ENCODE assay signal across 8 mouse cellular contexts in the genomic region with DNA sequence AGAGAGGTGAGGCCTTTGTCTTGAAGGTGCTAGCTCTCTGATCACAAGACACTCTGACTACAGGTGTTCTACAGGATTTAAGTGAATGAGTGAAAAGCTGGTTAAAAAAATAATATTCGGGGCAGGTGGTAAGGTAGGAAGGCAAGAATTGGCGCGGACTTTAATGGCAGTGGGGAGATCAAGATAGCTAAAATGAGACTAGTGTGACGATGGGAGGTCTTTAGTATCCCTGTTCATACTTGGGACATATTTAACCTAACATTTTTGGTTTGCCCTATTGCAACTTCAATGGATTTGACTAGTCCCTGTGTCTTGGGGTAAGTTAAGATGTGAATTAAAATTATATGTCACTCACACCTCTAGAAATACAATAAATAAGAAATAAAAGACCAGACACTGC. TPM values are rescaled to one million over a fixed set of nuclear protein-coding genes. Genes with fewer than 3 reads are reported as not detected.
DNase-seq lines count a peak whose midpoint lies in the region; ATAC-seq and TF ChIP-seq lines count a peak whose summit lies in the region.

No protein-coding gene starts in this region.

- H3K4me3 ChIP-seq in heart, adult 2 months: peak overlapping the region; percentile 87; the same call in 1 of the 2 replicates
- peak overlapping the region; percentile 97 for H3K4me3 ChIP-seq in E14TG2a.4 (replicated peaks; ENCODE audit: low read length)
- peak overlapping the region; percentile 50 for H3K4me3 ChIP-seq in forebrain, embryonic 15.5 days
- peak overlapping the region; percentile 86 for H3K4me3 ChIP-seq in liver, embryonic 15.5 days (replicated peaks)

- no peak for DNase-seq in heart, adult 2 months
- no peak for DNase-seq in heart, adult 8-10 months (ENCODE audit: low spot score)
- no peak for DNase-seq in spleen, postnatal 10 days (ENCODE audit: low spot score in 2 of 2)
- DNase-seq in testis, postnatal 14 days (ENCODE audit: low spot score): no peak
- DNase-seq in spleen, postnatal 14 days (ENCODE audit: low spot score in 2 of 2): no peak

- 0 out of 2 replicates have a peak, but pooled peaks have one; percentile 0 for ATAC-seq in forebrain, embryonic 15.5 days (replicated peaks)
- ATAC-seq in liver, embryonic 15.5 days (ENCODE audit: insufficient read depth): no peak

- peaks cover 2% of the 10 kb centered on the region for H3K4me1 ChIP-seq in heart, adult 2 months (ENCODE audit: control insufficient read depth, insufficient read depth, low read length)
- H3K4me1 ChIP-seq in E14TG2a.4 (replicated peaks; ENCODE audit: low read depth, low read length): peaks cover 72% of the 10 kb centered on the region
- peaks cover 31% of the 10 kb centered on the region for H3K4me1 ChIP-seq in forebrain, embryonic 15.5 days
- H3K4me1 ChIP-seq in liver, embryonic 15.5 days (replicated peaks): peaks cover 58% of the 10 kb centered on the region

- peak overlapping the region; percentile 96 for H3K27ac ChIP-seq in heart, adult 2 months
- peak overlapping the region; percentile 83 for H3K27ac ChIP-seq in forebrain, embryonic 15.5 days (replicated peaks)
- H3K27ac ChIP-seq in liver, embryonic 15.5 days (replicated peaks): peak overlapping the region; percentile 79

- H3K27me3 ChIP-seq in heart, adult 2 months (ENCODE audit: control insufficient read depth, insufficient read depth, low read length): no peaks in the 10 kb centered on the region
- H3K27me3 ChIP-seq in E14TG2a.4 (ENCODE audit: insufficient read depth, low read length): no peaks in the 10 kb centered on the region
- no peaks in the 10 kb centered on the region for H3K27me3 ChIP-seq in forebrain, embryonic 15.5 days
- no peaks in the 10 kb centered on the region for H3K27me3 ChIP-seq in liver, embryonic 15.5 days

- 25% methylated on average over 4 of the region's 4 CpGs for WGBS in heart, adult 2 months
- 21% methylated on average over 4 of the region's 4 CpGs for WGBS in forebrain, embryonic 15.5 days
- 12% methylated on average over 4 of the region's 4 CpGs for WGBS in liver, embryonic 15.5 days (ENCODE audit: insufficient replicate concordance)

- TF ChIP-seq EP300 in heart, adult 2 months (IDR thresholded peaks at IDR 0.05; ENCODE audit: insufficient read depth, low read depth, low read length): no peak

- H3K36me3 ChIP-seq in heart, adult 2 months (ENCODE audit: control insufficient read depth, insufficient read depth, low read length): no peaks in the 10 kb centered on the region
- H3K36me3 ChIP-seq in E14TG2a.4 (ENCODE audit: insufficient read depth, low read length): peaks cover 44% of the 10 kb centered on the region
- peaks cover 7% of the 10 kb centered on the region; the same call in 1 of the 2 replicates for H3K36me3 ChIP-seq in forebrain, embryonic 15.5 days
- peaks cover 19% of the 10 kb centered on the region for H3K36me3 ChIP-seq in liver, embryonic 15.5 days (replicated peaks)

- no peak for TF ChIP-seq CTCF in heart, adult 2 months (IDR thresholded peaks at IDR 0.05)
- TF ChIP-seq CTCF in E14TG2a.4 (conservative IDR thresholded peaks at IDR 0.05; ENCODE audit: low read length): no peak

- no peaks in the 10 kb centered on the region for H3K9me3 ChIP-seq in E14TG2a.4 (ENCODE audit: low read length)
- no peaks in the 10 kb centered on the region for H3K9me3 ChIP-seq in forebrain, embryonic 15.5 days
- no peaks in the 10 kb centered on the region for H3K9me3 ChIP-seq in liver, embryonic 15.5 days (replicated peaks)

- H3K79me2 ChIP-seq in heart, adult 2 months (replicated peaks; ENCODE audit: control insufficient read depth, insufficient read depth, low read length): peaks cover 4% of the 10 kb centered on the region

- peak overlapping the region; percentile 46 for H3K4me2 ChIP-seq in forebrain, embryonic 15.5 days (replicated peaks)
- H3K4me2 ChIP-seq in liver, embryonic 15.5 days: peak overlapping the region; percentile 94

- no peak for TF ChIP-seq POLR2A in heart, adult 2 months (IDR thresholded peaks at IDR 0.05; ENCODE audit: insufficient read depth, low read depth, low read length)

- H3K9ac ChIP-seq in heart, adult 2 months (ENCODE audit: low read depth, low read length): no peak overlapping the region
- peak overlapping the region; percentile 60 for H3K9ac ChIP-seq in forebrain, embryonic 15.5 days (replicated peaks)
- H3K9ac ChIP-seq in liver, embryonic 15.5 days: peak overlapping the region; percentile 59

- intact Hi-C loops in heart, adult 2 months (cut with DNase I): loop anchor here (10.0 kb wide), 1 partner anchor 592 kb away; the partner anchor contains the start of gene Timm13

RNA-seq across cellular contexts. Expression of gene Ncln, which starts 0.8 kb away (rescaled TPM):
- total RNA-seq in heart, adult 2 months (2021): 10 to 100 TPM; 68.6 to 74.2 TPM
- 107 and 116 TPM in 2 replicates for polyA plus RNA-seq in heart, adult 2 months (2012; rRNA removed)
- 10 to 100 TPM; 48.7 to 72.7 (median 66.7) TPM for total RNA-seq in heart, adult 8-10 months (2022)
- polyA plus RNA-seq in forebrain, embryonic 15.5 days (2015; fragmentation: Nextera tagmentation; extraction: Ambion mirVana): 60.3 and 65.0 TPM in 2 replicates
- 43.7 and 52.0 TPM in 2 replicates for polyA plus RNA-seq in liver, embryonic 15.5 days (2015; fragmentation: Nextera tagmentation; extraction: Ambion mirVana)

RNA-seq across cellular contexts. Expression of gene S1pr4, which starts 3.0 kb away (rescaled TPM):
- 1 to 10 TPM in 1 of 2 experiments, under 1 TPM in 1; 0.81 to 1.1 TPM for total RNA-seq in heart, adult 2 months (2021)
- polyA plus RNA-seq in heart, adult 2 months (2012; rRNA removed): 2.0 and 3.1 TPM in 2 replicates
- total RNA-seq in heart, adult 8-10 months (2022): 1 to 10 TPM in 2 of 4 experiments, under 1 TPM in 2; 0.88 to 1.4 (median 1.0) TPM
- polyA plus RNA-seq in forebrain, embryonic 15.5 days (2015; fragmentation: Nextera tagmentation; extraction: Ambion mirVana): 0.69 and 0.73 TPM in 2 replicates
- 4.1 and 5.4 TPM in 2 replicates for polyA plus RNA-seq in liver, embryonic 15.5 days (2015; fragmentation: Nextera tagmentation; extraction: Ambion mirVana)

RNA-seq across cellular contexts. Expression of gene Celf5, which starts 14.5 kb away (rescaled TPM):
- under 1 TPM in 1 of 2 experiments, not detected in 1; 0.16 TPM for total RNA-seq in heart, adult 2 months (2021)
- polyA plus RNA-seq in heart, adult 2 months (2012; rRNA removed): 0.39 and 0.73 TPM in 2 replicates
- total RNA-seq in heart, adult 8-10 months (2022): under 1 TPM in 2 of 4 experiments, not detected in 2; 0.12 to 0.29 TPM
- polyA plus RNA-seq in forebrain, embryonic 15.5 days (2015; fragmentation: Nextera tagmentation; extraction: Ambion mirVana): 76.1 and 78.5 TPM in 2 replicates
- polyA plus RNA-seq in liver, embryonic 15.5 days (2015; fragmentation: Nextera tagmentation; extraction: Ambion mirVana): 0.02 TPM in 1 of 2 replicates, not detected in the other

RNA-seq across cellular contexts. Expression of gene Gna15, which starts 27.1 kb away (rescaled TPM):
- 1 to 10 TPM; 1.1 to 1.5 TPM for total RNA-seq in heart, adult 2 months (2021)
- 1.1 and 1.2 TPM in 2 replicates for polyA plus RNA-seq in heart, adult 2 months (2012; rRNA removed)
- under 1 TPM; 0.37 to 0.78 (median 0.54) TPM for total RNA-seq in heart, adult 8-10 months (2022)
- polyA plus RNA-seq in forebrain, embryonic 15.5 days (2015; fragmentation: Nextera tagmentation; extraction: Ambion mirVana): 0.57 and 0.84 TPM in 2 replicates
- polyA plus RNA-seq in liver, embryonic 15.5 days (2015; fragmentation: Nextera tagmentation; extraction: Ambion mirVana): 4.3 and 5.6 TPM in 2 replicates

RNA-seq across cellular contexts. Expression of gene Nfic, which starts 41.5 kb away (rescaled TPM):
- total RNA-seq in heart, adult 2 months (2021): 100 to 1,000 TPM in 1 of 2 experiments, 10 to 100 TPM in 1; 94.2 to 104 TPM
- polyA plus RNA-seq in heart, adult 2 months (2012; rRNA removed): 59.9 and 80.1 TPM in 2 replicates
- 100 to 1,000 TPM; 100 to 132 (median 108) TPM for total RNA-seq in heart, adult 8-10 months (2022)
- 24.2 and 29.4 TPM in 2 replicates for polyA plus RNA-seq in forebrain, embryonic 15.5 days (2015; fragmentation: Nextera tagmentation; extraction: Ambion mirVana)
- 9.5 and 11.5 TPM in 2 replicates for polyA plus RNA-seq in liver, embryonic 15.5 days (2015; fragmentation: Nextera tagmentation; extraction: Ambion mirVana)

Comparison
In these comparisons a context has a peak if more than half of its experiments do, and no peak if none do; other contexts are left out.
1. RNA of gene Celf5, which starts 14.5 kb away (polyA plus RNA-seq): 76.1 to 78.5 TPM in forebrain, embryonic 15.5 days; 0.39 to 0.73 TPM in heart, adult 2 months and 0.02 TPM in liver, embryonic 15.5 days; every median in the first group is over 10 times any median in the second.
2. Peak in every context shown above with its lines, with median percentiles within 50 percentile points of each other: H3K27ac ChIP-seq and H3K4me3 ChIP-seq.